Mouse (Mus musculus): ENCODE data around the gene Ndufa8. TPM values are rescaled to one million over a fixed set of nuclear protein-coding genes. Genes with fewer than 3 reads are reported as not detected.

Ndufa8 gene
- total RNA-seq, 2 experiments from 2014 or later: 208 to 312 TPM

DNA sequence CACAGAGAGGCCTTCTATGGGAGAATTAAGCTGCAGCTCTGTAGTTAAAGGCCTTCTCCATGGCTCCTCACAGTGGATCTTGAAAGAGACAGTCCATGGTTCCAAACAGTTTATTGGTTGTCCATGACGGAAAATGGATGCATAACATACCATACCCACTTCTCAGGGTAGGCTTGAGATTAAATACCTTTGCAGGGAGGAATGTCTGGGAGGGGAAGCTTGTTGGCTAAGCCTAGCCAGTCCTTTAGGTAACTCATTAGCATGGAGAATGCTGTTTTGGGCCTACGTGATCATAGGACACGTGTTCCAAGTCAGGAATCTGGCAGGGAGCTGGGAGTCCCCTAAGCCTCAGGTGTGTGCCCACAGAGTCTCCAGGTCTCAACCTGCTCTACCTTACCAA, 56.9 kb downstream of the Ndufa8 start:
- no peak for DNase-seq (ENCODE audit: low spot score in 2 of 2)

Other genes starting within 250 kb of the Ndufa8 start
- gene Ttll11, start 69.5 kb downstream of the Ndufa8 start, total RNA-seq (2021): 1 to 10 TPM; 2.2 to 5.7 TPM
- gene Morn5, start 52 bp upstream of the Ndufa8 start, total RNA-seq (2021): under 1 TPM; 0.46 to 0.61 TPM
- 1 to 10 TPM in 1 of 2 experiments, under 1 TPM in 1; 0.76 to 1.5 TPM for gene Lhx6, start 56.0 kb upstream of the Ndufa8 start, total RNA-seq (2021)
- 10 to 100 TPM; 26.0 to 30.6 TPM for gene Mrrf, start 87.0 kb upstream of the Ndufa8 start, total RNA-seq (2021)
- gene Rbm18, start 87.4 kb upstream of the Ndufa8 start, total RNA-seq (2021): 10 to 100 TPM; 26.7 to 29.8 TPM
- 10 to 100 TPM; 11.0 to 13.5 TPM for gene Ptgs1, start 181.0 kb upstream of the Ndufa8 start, total RNA-seq (2021)